Mouse (Mus musculus): ENCODE data around the gene Dixdc1.

GRCm38 (mm10) chr9:50714188-50714587 lies 25.1 kb downstream of the Dixdc1 start:
- no peak for TF ChIP-seq CTCF (IDR thresholded peaks at IDR 0.05; ENCODE audit: low read depth)
- TF ChIP-seq EP300 (IDR thresholded peaks at IDR 0.05; ENCODE audit: low read depth), result no peak

Data from liver, postnatal 0 days (tissue).